8 mouse cellular contexts compared by ENCODE assay signal in the genomic region with DNA sequence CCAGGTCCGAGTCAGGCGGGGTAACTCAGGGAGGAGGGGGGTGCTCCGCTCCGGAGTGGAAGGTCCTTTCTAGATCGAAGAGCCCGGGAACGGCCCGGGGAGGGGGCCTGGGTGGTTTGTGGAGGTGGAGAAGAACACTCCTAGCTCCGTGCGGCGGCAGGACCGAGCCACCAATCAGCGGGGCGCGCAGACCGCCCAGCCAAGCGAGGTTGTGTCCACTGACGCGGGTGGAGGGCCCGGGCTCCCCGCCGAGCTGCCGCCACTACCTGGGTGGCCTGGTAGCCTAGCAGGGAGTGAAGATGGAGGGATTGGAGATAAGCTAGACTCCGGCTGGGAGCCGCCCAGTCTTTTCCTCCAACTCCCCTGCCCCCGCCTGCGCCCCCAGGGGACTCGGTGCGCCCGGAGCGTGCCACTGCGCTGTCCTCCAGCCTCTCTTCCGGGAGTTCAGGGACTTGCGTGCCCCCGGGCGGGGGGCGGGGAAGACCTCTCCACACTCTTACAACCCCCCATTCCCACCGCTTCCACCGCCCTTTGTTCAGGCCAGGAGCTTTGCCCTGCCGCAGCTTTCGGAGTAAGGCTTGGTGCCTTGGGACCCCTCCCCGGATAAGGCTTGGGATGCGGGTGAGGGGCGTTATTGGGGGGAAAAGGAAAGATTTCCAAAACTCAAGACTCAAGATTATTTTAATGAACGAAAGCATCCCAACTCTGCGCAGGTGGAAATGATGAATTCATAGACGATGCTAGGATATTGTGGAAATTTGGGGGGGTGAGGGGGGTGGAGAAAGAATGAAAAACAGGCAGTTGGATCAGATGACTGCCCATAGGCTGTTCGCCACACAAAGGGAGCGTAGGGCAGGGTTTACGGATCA. TPM values are rescaled to one million over a fixed set of nuclear protein-coding genes. Genes with fewer than 3 reads are reported as not detected.
DNase-seq lines count a peak whose midpoint lies in the region; ATAC-seq and TF ChIP-seq lines count a peak whose summit lies in the region.

No protein-coding gene starts in this region.

- no peak overlapping the region for H3K9ac ChIP-seq in lung, postnatal 0 days (replicated peaks; ENCODE audit: low read depth)
- H3K9ac ChIP-seq in heart, postnatal 0 days (replicated peaks; ENCODE audit: low read depth, low read length): no peak overlapping the region
- no peak overlapping the region for H3K9ac ChIP-seq in limb, embryonic 14.5 days (ENCODE audit: low read depth, low read length, severe bottlenecking)

- TF ChIP-seq CTCF in lung, postnatal 0 days (IDR thresholded peaks at IDR 0.05): no peak
- no peak for TF ChIP-seq CTCF in heart, postnatal 0 days (IDR thresholded peaks at IDR 0.05; ENCODE audit: low read depth)

- peak overlapping the region; percentile 35 for H3K4me2 ChIP-seq in lung, postnatal 0 days (replicated peaks; ENCODE audit: low read depth, low read length)
- peak overlapping the region; percentile 52 for H3K4me2 ChIP-seq in heart, postnatal 0 days (ENCODE audit: low read depth, low read length)
- H3K4me2 ChIP-seq in limb, embryonic 14.5 days (replicated peaks; ENCODE audit: low read depth, low read length, severe bottlenecking): peak overlapping the region; percentile 77

- peak overlapping the region; percentile 12; the same call in 1 of the 2 replicates for H3K4me3 ChIP-seq in lung, postnatal 0 days (ENCODE audit: low read depth, low read length)
- peak overlapping the region; percentile 34 for H3K4me3 ChIP-seq in heart, postnatal 0 days (ENCODE audit: low read depth, low read length)
- peak overlapping the region; percentile 43 for H3K4me3 ChIP-seq in limb, embryonic 14.5 days (replicated peaks; ENCODE audit: low read length)

- 3% methylated on average over 45 of the region's 50 CpGs for WGBS in lung, postnatal 0 days
- WGBS in heart, postnatal 0 days: under 1% methylated on average over 48 of the region's 50 CpGs
- under 1% methylated on average over 37 of the region's 50 CpGs for WGBS in limb, embryonic 14.5 days

- H3K4me1 ChIP-seq in lung, postnatal 0 days (ENCODE audit: insufficient read depth, low read depth, low read length): no peaks in the 10 kb centered on the region; the same call in 1 of the 2 replicates
- no peaks in the 10 kb centered on the region for H3K4me1 ChIP-seq in heart, postnatal 0 days (ENCODE audit: control insufficient read depth, insufficient read depth)
- peaks cover 15% of the 10 kb centered on the region for H3K4me1 ChIP-seq in limb, embryonic 14.5 days (ENCODE audit: control insufficient read depth, insufficient read depth, low read length)

- no peak for DNase-seq in lung, postnatal 0 days (ENCODE audit: low spot score)
- DNase-seq in lung, postnatal 25 days (ENCODE audit: low spot score): no peak
- DNase-seq in cerebellum, postnatal 10 days: peak; percentile 77 to 78
- DNase-seq in heart, postnatal 0 days (ENCODE audit: low spot score): no peak
- no peak for DNase-seq in limb, embryonic 14.5 days (ENCODE audit: low spot score)
- DNase-seq in right cerebral cortex, adult 2 months (ENCODE audit: low spot score in 2 of 2): peak; percentile 47 to 53
- DNase-seq in ovary, postnatal 36 days (ENCODE audit: low spot score): no peak
- no peak for DNase-seq in ovary, adult 18-20 months (ENCODE audit: low spot score)

- H3K36me3 ChIP-seq in lung, postnatal 0 days (ENCODE audit: insufficient read depth, low read length): no peaks in the 10 kb centered on the region
- H3K36me3 ChIP-seq in heart, postnatal 0 days (replicated peaks; ENCODE audit: control insufficient read depth, insufficient read depth, low read length): no peaks in the 10 kb centered on the region
- H3K36me3 ChIP-seq in limb, embryonic 14.5 days (ENCODE audit: control insufficient read depth, insufficient read depth, low read length): no peaks in the 10 kb centered on the region

- ATAC-seq in lung, postnatal 0 days: no peak
- ATAC-seq in heart, postnatal 0 days (ENCODE audit: insufficient read depth, low read depth): no peak; the same call in 1 of the 2 replicates
- no peak; the same call in 1 of the 2 replicates for ATAC-seq in limb, embryonic 14.5 days (ENCODE audit: low FRiP score, low read depth)

- no peak for TF ChIP-seq EP300 in lung, postnatal 0 days (IDR thresholded peaks at IDR 0.05)
- no peak for TF ChIP-seq EP300 in heart, postnatal 0 days (IDR thresholded peaks at IDR 0.05; ENCODE audit: low read depth)

- TF ChIP-seq POLR2A in limb, embryonic 14.5 days (IDR thresholded peaks at IDR 0.05; ENCODE audit: borderline replicate concordance, extremely low read depth, insufficient read depth, insufficient read length): no peak

- H3K27me3 ChIP-seq in lung, postnatal 0 days (replicated peaks; ENCODE audit: insufficient read depth, low read length): peaks cover 54% of the 10 kb centered on the region
- peaks cover 69% of the 10 kb centered on the region for H3K27me3 ChIP-seq in heart, postnatal 0 days (ENCODE audit: control insufficient read depth, insufficient read depth, low read length)
- peaks cover 61% of the 10 kb centered on the region for H3K27me3 ChIP-seq in limb, embryonic 14.5 days (ENCODE audit: control insufficient read depth, insufficient read depth, low read length)

- H3K9me3 ChIP-seq in lung, postnatal 0 days (ENCODE audit: low read length): no peaks in the 10 kb centered on the region
- H3K9me3 ChIP-seq in heart, postnatal 0 days (replicated peaks; ENCODE audit: control insufficient read depth, low read length): no peaks in the 10 kb centered on the region
- H3K9me3 ChIP-seq in limb, embryonic 14.5 days (ENCODE audit: control insufficient read depth, low read length): no peaks in the 10 kb centered on the region

- H3K27ac ChIP-seq in lung, postnatal 0 days (ENCODE audit: low read length): no peak overlapping the region
- H3K27ac ChIP-seq in heart, postnatal 0 days (ENCODE audit: low read depth): no peak overlapping the region
- H3K27ac ChIP-seq in limb, embryonic 14.5 days (replicated peaks; ENCODE audit: low read depth, low read length): no peak overlapping the region

RNA-seq across cellular contexts. Expression of gene Bdnf, which starts 3.0 kb away (rescaled TPM):
- 0.78 and 0.82 TPM in 2 replicates for polyA plus RNA-seq in lung, postnatal 0 days (2015; fragmentation: Nextera tagmentation; extraction: Ambion mirVana)
- 0.04 TPM in 1 of 2 replicates, not detected in the other for total RNA-seq in heart, postnatal 0 days (2014; rRNA removed; ENCODE audit: low replicate concordance)
- 0.30 TPM in 2 replicates for polyA plus RNA-seq in heart, postnatal 0 days (2015; fragmentation: Nextera tagmentation; extraction: Ambion mirVana)
- polyA plus RNA-seq in limb, embryonic 14.5 days (2012; rRNA removed): 1.1 and 1.3 TPM in 2 replicates
- polyA plus RNA-seq in limb, embryonic 14.5 days (2014; fragmentation: Nextera tagmentation; extraction: Ambion mirVana): 2.5 and 2.7 TPM in 2 replicates

Comparison
In these comparisons a context has a peak if more than half of its experiments do, and no peak if none do; other contexts are left out.
1. DNase-seq: peak in cerebellum, postnatal 10 days (2 of 2) and right cerebral cortex, adult 2 months (2 of 2); none in lung, postnatal 0 days (single experiment), lung, postnatal 25 days (single experiment), heart, postnatal 0 days (single experiment), limb, embryonic 14.5 days (single experiment), ovary, postnatal 36 days (single experiment) and ovary, adult 18-20 months (single experiment).
2. Peak in every context shown above with its lines, with median percentiles within 50 percentile points of each other: H3K4me2 ChIP-seq and H3K4me3 ChIP-seq.